Comparison of ENCODE assay signal across 8 mouse cellular contexts in genomic region chr12:76534641-76535283, GRCm38 (mm10). TPM values are rescaled to one million over a fixed set of nuclear protein-coding genes. Genes with fewer than 3 reads are reported as not detected.
A peak's percentile ranks its signal among the peaks of the same experiment; 100 is the strongest.
DNase-seq lines count a peak whose midpoint lies in the region; ATAC-seq and TF ChIP-seq lines count a peak whose summit lies in the region.

No protein-coding gene starts in this region.

- H3K9me3 ChIP-seq in hindbrain, embryonic 12.5 days (replicated peaks), result no peaks in the 10 kb centered on the region
- no peaks in the 10 kb centered on the region for H3K9me3 ChIP-seq in midbrain, embryonic 14.5 days (ENCODE audit: control insufficient read depth, low read length)

- TF ChIP-seq CTCF in left cerebral cortex, adult 2 months (IDR thresholded peaks at IDR 0.05), result no peak

- no peaks in the 10 kb centered on the region for H3K36me3 ChIP-seq in hindbrain, embryonic 12.5 days
- no peaks in the 10 kb centered on the region for H3K36me3 ChIP-seq in midbrain, embryonic 14.5 days (ENCODE audit: control insufficient read depth, insufficient read depth, low read length)

- peak overlapping the region; percentile 86 for H3K4me2 ChIP-seq in hindbrain, embryonic 12.5 days (replicated peaks)
- no peak overlapping the region; the same call in 1 of the 2 replicates for H3K4me2 ChIP-seq in midbrain, embryonic 14.5 days (ENCODE audit: low read length)

- H3K4me3 ChIP-seq in left cerebral cortex, adult 2 months, result peak overlapping the region; percentile 69
- H3K4me3 ChIP-seq in brown adipose tissue, adult 24 weeks (ENCODE audit: insufficient read depth, low read depth, low read length), result peak overlapping the region; percentile 70
- H3K4me3 ChIP-seq in hindbrain, embryonic 12.5 days, result peak overlapping the region; percentile 58
- peak overlapping the region; percentile 61; the same call in 1 of the 2 replicates for H3K4me3 ChIP-seq in midbrain, embryonic 14.5 days (replicated peaks; ENCODE audit: low read depth, low read length)

- DNase-seq in left cerebral cortex, adult 2 months (ENCODE audit: extremely low spot score in 1 of 2, low spot score in 2 of 2), result no peak
- no peak for DNase-seq in left cerebral cortex, postnatal 25 days (ENCODE audit: low spot score in 2 of 2)
- peak; percentile 31 for DNase-seq in midbrain, embryonic 14.5 days
- DNase-seq in c-Kit-positive CD71-positive TER-119-positive erythroid progenitor cells, embryonic 14.5 days (ENCODE audit: low spot score), result no peak
- no peak for DNase-seq in ovary, adult 18-20 months (ENCODE audit: low spot score)
- no peak for DNase-seq in left cerebral cortex, postnatal 14 days (ENCODE audit: low spot score in 2 of 2)

- WGBS in hindbrain, embryonic 12.5 days, result 22% methylated on average over 9 of the region's 9 CpGs
- 27% methylated on average over 9 of the region's 9 CpGs for WGBS in midbrain, embryonic 14.5 days

- intact Hi-C loops in left cerebral cortex, adult 2 months (cut with DNase I), result no loop called here
- intact Hi-C loops in left cerebral cortex, postnatal 25 days (cut with DNase I), result no loop called here
- intact Hi-C loops in left cerebral cortex, postnatal 14 days (cut with DNase I), result no loop called here

- peak overlapping the region; percentile 67 for H3K27ac ChIP-seq in left cerebral cortex, adult 2 months
- peak overlapping the region; percentile 75 for H3K27ac ChIP-seq in brown adipose tissue, adult 24 weeks (replicated peaks; ENCODE audit: low read depth, low read length)
- H3K27ac ChIP-seq in hindbrain, embryonic 12.5 days, result no peak overlapping the region
- H3K27ac ChIP-seq in midbrain, embryonic 14.5 days (replicated peaks; ENCODE audit: low read depth, low read length), result no peak overlapping the region

- peaks cover 72% of the 10 kb centered on the region for H3K27me3 ChIP-seq in hindbrain, embryonic 12.5 days
- H3K27me3 ChIP-seq in midbrain, embryonic 14.5 days (ENCODE audit: control insufficient read depth, insufficient read depth, low read length), result peaks cover 57% of the 10 kb centered on the region

- H3K4me1 ChIP-seq in brown adipose tissue, adult 24 weeks (ENCODE audit: control insufficient read depth, insufficient read depth, insufficient read length, low read length), result peaks cover 20% of the 10 kb centered on the region
- H3K4me1 ChIP-seq in hindbrain, embryonic 12.5 days, result peaks cover 18% of the 10 kb centered on the region
- H3K4me1 ChIP-seq in midbrain, embryonic 14.5 days (ENCODE audit: control insufficient read depth, insufficient read depth, low read length), result peaks cover 11% of the 10 kb centered on the region

- H3K9ac ChIP-seq in hindbrain, embryonic 12.5 days, result no peak overlapping the region
- H3K9ac ChIP-seq in midbrain, embryonic 14.5 days (replicated peaks; ENCODE audit: low read length), result no peak overlapping the region

- no peak for ATAC-seq in hindbrain, embryonic 12.5 days (ENCODE audit: low FRiP score)
- no peak for ATAC-seq in midbrain, embryonic 14.5 days (ENCODE audit: low FRiP score, low TSS enrichment)

RNA-seq across cellular contexts. Expression of gene Plekhg3, which starts 4.1 kb away (rescaled TPM):
- total RNA-seq in left cerebral cortex, adult 2 months (2021), result 10 to 100 TPM; 15.0 to 15.2 TPM
- 10 to 100 TPM; 11.4 to 11.9 TPM for total RNA-seq in left cerebral cortex, postnatal 25 days (2021)
- polyA plus RNA-seq in brown adipose tissue, adult 24 weeks (2012; ENCODE audit: insufficient read depth, insufficient read length, missing spikeins), result 6.3 and 6.5 TPM in 2 replicates
- polyA plus RNA-seq in hindbrain, embryonic 12.5 days (2016; fragmentation: Nextera tagmentation; extraction: Ambion mirVana), result 3.0 and 3.6 TPM in 2 replicates
- polyA plus RNA-seq in midbrain, embryonic 14.5 days (2014; fragmentation: Nextera tagmentation; extraction: Ambion mirVana), result 0.20 and 1.1 TPM in 2 replicates
- total RNA-seq in left cerebral cortex, postnatal 14 days (2021), result 1 to 10 TPM; 7.0 to 9.7 TPM

Comparison
In these comparisons a context has a peak if more than half of its experiments do, and no peak if none do; other contexts are left out.
1. H3K27ac ChIP-seq: peak in left cerebral cortex, adult 2 months (single experiment) and brown adipose tissue, adult 24 weeks (single experiment); none in hindbrain, embryonic 12.5 days (single experiment) and midbrain, embryonic 14.5 days (single experiment).
2. Peak in every context shown above with its lines, with median percentiles within 50 percentile points of each other: H3K4me3 ChIP-seq.